Mouse (Mus musculus) midbrain, postnatal 0 days (tissue): Measurements from ENCODE around the gene Catip. TPM values are rescaled to one million over a fixed set of nuclear protein-coding genes. Genes with fewer than 3 reads are reported as not detected.
"Not testable (repeated sequence)": the region's sequence is repeated elsewhere in the genome, so short reads cannot be mapped to it uniquely, and the experiment has no call there.

ENCODE experiments used
- ATAC-seq: fragments of 200-750 bp; cut with Nextera tagmentation; 2 replicates; pipeline ENCODE4 v1.8.0; 2017; ENCODE audit warnings: moderate number of reproducible peaks, mild to moderate bottlenecking, moderate TSS enrichment, moderate library complexity; ENCODE audit not compliant: low FRiP score
- DNase-seq: peaks from one replicate; pipeline ENCODE4 v3.0.0-alpha.2; 2015; ENCODE audit warnings: low spot score
- H3K27ac ChIP-seq: fragments of 300-500 bp; sonication (generic); 2 replicates; pipeline ENCODE4 v1.5.1; 2014; ENCODE audit warnings: low read depth, mild to moderate bottlenecking, low read length, mixed read lengths
- H3K27me3 ChIP-seq: fragments of 300-500 bp; sonication (generic); 2 replicates; pipeline ENCODE4 v1.6.1; 2014; ENCODE audit warnings: low read length, control low read depth, mixed read lengths; ENCODE audit not compliant: insufficient read depth
- H3K36me3 ChIP-seq: fragments of 300-500 bp; sonication (generic); 2 replicates; pipeline ENCODE4 v1.6.1; 2014; ENCODE audit warnings: low read length, control low read depth, mixed read lengths; ENCODE audit not compliant: insufficient read depth
- H3K4me1 ChIP-seq: fragments of 300-500 bp; sonication (generic); 2 replicates; pipeline ENCODE4 v1.6.1; 2014; ENCODE audit warnings: mild to moderate bottlenecking, control low read depth, antibody characterized with exemption, low read length, mixed read lengths; ENCODE audit not compliant: insufficient read depth
- H3K4me2 ChIP-seq: fragments of 300-500 bp; sonication (generic); 2 replicates; pipeline ENCODE4 v1.6.1; 2014; ENCODE audit warnings: low read depth, mild to moderate bottlenecking, low read length, mixed read lengths; ENCODE audit not compliant: poor library complexity, severe bottlenecking
- H3K4me3 ChIP-seq: fragments of 300-500 bp; sonication (generic); 2 replicates; pipeline ENCODE4 v1.5.1; 2014; ENCODE audit warnings: low read depth, mild to moderate bottlenecking, low read length, moderate library complexity
- H3K9ac ChIP-seq: fragments of 300-500 bp; sonication (generic); replicated peaks from 2 replicates; pipeline ENCODE4 v1.6.1; 2014; ENCODE audit warnings: mild to moderate bottlenecking, low read length, moderate library complexity, mixed read lengths; ENCODE audit not compliant: poor library complexity, severe bottlenecking
- H3K9me3 ChIP-seq: fragments of 300-500 bp; sonication (generic); 2 replicates; pipeline ENCODE4 v1.6.1; 2016; ENCODE audit warnings: low read length, control low read depth
- CTCF ChIP-seq: IDR thresholded peaks from 2 replicates; pipeline ENCODE4 v1.5.1; 2016; ENCODE audit warnings: antibody characterized with exemption, mild to moderate bottlenecking
- WGBS: fragments of 180-500 bp; shearing (Covaris S2); extraction: QIAGEN DNeasy Blood & Tissue Kit; methylation state at CpG from one replicate; pipeline ENCODE4 v1.1.7; 2014; 5-methylcytosine and 5-hydroxymethylcytosine counted together
- polyA plus RNA-seq: library from polyadenylated mRNA; unstranded; fragments of >200 nt; fragmentation: Nextera tagmentation; extraction: Ambion mirVana; gene quantifications from 2 replicates; pipeline ENCODE4 v1.2.1, GENCODE M21; 2015
- total RNA-seq: library from RNA; depleted of rRNA; stranded (reverse); fragments of >200 nt; gene quantifications from 2 replicates; pipeline ENCODE4 v1.2.3, GENCODE M21; 2014; rRNA removed

Gene Catip
- total RNA-seq, result 2.7 and 4.0 TPM in 2 replicates
- polyA plus RNA-seq, result 1.6 and 2.4 TPM in 2 replicates

DNA sequence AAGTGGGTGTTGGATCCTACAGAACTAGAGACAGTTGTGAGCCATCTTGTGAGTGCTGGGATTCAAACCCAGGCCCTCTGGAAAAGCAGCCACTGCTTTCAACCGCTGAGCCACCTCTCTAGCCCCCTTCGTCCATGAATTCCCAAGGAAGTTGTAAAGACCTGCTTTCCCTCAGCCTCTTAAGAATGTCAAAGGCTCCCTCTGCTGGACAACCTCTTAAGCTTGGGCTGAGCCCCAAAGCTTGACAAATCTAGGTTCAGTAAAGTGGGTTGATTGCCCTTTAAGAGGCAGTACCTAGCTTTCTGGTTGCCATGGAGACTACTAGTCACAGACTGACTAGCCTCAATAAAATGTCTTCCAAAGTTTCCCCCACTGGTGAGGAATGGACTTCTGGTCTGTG lies at the start of gene Catip:
Gene Catip (plus strand): TSS at position 297 of the 400 bp plus-strand sequence.
- H3K4me2 ChIP-seq, result no peak within 1 kb of the TSS
- no peaks in the 10 kb centered on the region for H3K36me3 ChIP-seq
- H3K9ac ChIP-seq, result no peak within 1 kb of the TSS
- peak; percentile 85 for ATAC-seq
- peak; percentile 94 for DNase-seq
- H3K4me3 ChIP-seq, result no peak within 1 kb of the TSS
- H3K27ac ChIP-seq, result no peak within 1 kb of the TSS
- TF ChIP-seq CTCF, result peak; percentile 90
- no peaks in the 10 kb centered on the region for H3K9me3 ChIP-seq
- H3K27me3 ChIP-seq, result no peaks in the 10 kb centered on the region; the same call in 1 of the 2 replicates
- WGBS, result 3% methylated on average over 2 of the region's 2 CpGs
- H3K4me1 ChIP-seq, result no peaks in the 10 kb centered on the region

DNA sequence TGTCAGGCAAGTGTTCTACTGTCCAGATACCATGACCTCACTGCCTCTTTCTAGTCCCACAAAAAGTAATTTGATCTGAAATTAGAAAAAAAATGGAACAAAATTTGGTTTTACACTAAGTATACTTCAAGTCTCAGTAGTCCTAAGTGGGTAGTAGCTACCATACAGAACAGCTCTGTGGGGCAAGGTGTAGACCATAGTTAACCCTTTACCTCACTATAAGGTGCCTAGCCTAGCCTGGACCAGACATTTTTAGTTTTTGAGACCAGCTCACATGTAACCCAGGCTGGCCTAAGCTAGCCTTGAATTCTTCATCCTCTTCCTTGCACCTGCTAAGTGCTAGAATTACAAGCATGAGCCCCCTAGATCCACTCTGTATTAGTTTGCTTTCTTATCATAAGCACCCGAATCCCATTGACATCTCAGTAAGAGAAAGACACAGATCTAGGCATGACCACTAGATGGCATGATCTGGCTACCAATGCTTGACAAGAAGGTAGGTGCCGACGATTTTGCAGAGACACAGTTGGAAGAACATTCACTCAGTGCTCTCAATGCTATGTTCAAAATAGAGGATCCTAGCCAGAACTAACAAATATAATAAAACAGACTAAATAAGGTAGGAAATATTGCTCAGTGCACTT lies 48.7 kb upstream of the Catip start:
- no peak overlapping the region for H3K27ac ChIP-seq
- DNase-seq (peak; percentile 93), ATAC-seq (peak; percentile 34; the same call in 1 of the 2 replicates)
- H3K4me1 ChIP-seq, result no peaks in the 10 kb centered on the region
- no peaks in the 10 kb centered on the region for H3K27me3 ChIP-seq
- H3K36me3 ChIP-seq, result no peaks in the 10 kb centered on the region
- no peak overlapping the region for H3K4me2 ChIP-seq
- peak; percentile 96 for TF ChIP-seq CTCF
- H3K9me3 ChIP-seq, result no peaks in the 10 kb centered on the region
- no peak overlapping the region for H3K4me3 ChIP-seq
- 3% methylated on average over 3 of the region's 3 CpGs for WGBS
- H3K9ac ChIP-seq, result no peak overlapping the region

DNA sequence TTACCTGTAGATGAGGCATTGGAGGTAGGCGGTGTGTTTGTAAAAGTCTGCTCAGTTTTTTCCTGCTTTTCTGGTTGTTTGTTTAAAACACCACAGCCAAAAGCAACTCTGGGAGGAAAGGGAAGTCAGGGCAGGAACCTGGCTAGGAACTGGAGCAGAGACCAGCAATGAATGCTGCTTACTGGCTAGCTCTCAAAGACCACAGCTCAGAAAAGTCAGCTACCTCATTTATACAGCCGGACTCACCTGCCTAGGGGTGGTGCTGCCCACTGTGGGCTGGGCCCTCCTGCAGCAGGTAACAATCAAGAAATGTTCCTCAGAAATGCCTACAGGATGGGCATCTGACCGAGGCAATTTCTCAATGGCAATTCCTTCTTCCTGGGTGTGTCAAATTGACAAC lies 47.1 kb upstream of the Catip start:
- no peak overlapping the region for H3K27ac ChIP-seq
- no peak overlapping the region for H3K4me2 ChIP-seq
- 80% methylated on average over 3 of the region's 3 CpGs for WGBS
- H3K9ac ChIP-seq, result no peak overlapping the region
- H3K9me3 ChIP-seq, result no peaks in the 10 kb centered on the region
- no peaks in the 10 kb centered on the region for H3K27me3 ChIP-seq
- H3K4me3 ChIP-seq, result no peak overlapping the region
- H3K4me1 ChIP-seq, result no peaks in the 10 kb centered on the region
- H3K36me3 ChIP-seq, result no peaks in the 10 kb centered on the region
- DNase-seq (no peak), ATAC-seq (no peak)
- TF ChIP-seq CTCF, result no peak

DNA sequence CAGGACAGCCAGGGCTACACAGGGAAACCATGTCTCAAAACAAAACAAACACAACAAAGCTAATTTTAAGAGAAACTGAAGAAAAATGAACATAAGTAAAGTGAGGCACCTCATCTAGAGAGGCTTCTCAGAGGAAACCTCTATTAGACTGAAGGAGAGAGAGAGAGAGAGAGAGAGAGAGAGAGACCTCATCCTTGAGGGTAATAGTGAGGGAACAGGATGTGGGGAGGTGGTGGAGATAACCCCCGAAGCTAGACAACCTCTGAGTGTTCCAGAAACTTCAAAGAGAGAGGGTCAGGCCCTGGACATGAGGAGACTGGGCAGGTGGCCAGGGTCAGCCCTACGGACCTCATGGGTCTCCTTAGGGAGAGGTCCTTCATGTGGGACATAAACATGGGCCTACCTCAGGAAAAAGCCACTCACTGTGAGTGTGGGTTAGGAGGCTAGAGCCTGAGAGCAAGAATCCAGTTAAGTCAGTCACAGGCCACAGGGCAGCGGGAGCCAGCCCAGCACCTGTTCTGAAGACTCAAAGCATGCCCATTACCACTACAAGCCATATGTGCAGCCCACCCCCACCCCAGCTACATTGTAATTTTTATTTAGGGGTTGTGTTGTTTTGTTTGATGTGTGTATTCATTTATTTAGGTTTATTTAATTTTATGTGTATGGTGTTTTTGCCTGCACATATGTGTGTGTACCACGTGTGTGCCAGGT lies 45.6 kb upstream of the Catip start:
- Histone ChIP-seq H3K27me3 (no peaks in the 10 kb centered on the region), H3K9ac (no peak overlapping the region), H3K27ac (no peak overlapping the region), H3K4me2 (no peak overlapping the region), H3K4me1 (no peaks in the 10 kb centered on the region), H3K4me3 (no peak overlapping the region), H3K9me3 (no peaks in the 10 kb centered on the region), H3K36me3 (no peaks in the 10 kb centered on the region)
- no peak for DNase-seq
- no peak for ATAC-seq
- no peak for TF ChIP-seq CTCF
- WGBS, result 80% methylated on average over 4 of the region's 4 CpGs

DNA sequence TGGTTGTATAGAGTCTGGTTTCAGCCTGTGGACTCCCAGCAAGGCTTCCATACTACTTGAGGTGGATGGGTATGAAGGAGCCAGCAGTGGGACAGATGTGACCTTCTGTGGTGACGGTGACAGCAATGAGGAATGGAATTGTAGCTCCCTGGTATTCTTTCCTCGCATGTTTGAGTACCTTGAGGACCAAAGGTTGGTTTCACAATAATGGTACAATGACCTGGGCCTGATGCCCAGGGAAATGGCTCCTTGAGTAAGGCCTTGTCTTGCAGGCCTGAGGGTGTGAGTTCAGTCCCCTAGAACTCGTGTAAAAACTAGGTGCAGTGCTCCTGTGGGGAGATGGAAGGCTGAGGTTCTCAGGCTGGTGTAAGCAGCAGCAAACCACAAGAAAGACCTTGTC lies 43.2 kb upstream of the Catip start:
- no peak overlapping the region for H3K27ac ChIP-seq
- no peaks in the 10 kb centered on the region for H3K36me3 ChIP-seq
- H3K4me3 ChIP-seq, result no peak overlapping the region
- no peak overlapping the region for H3K9ac ChIP-seq
- DNase-seq (no peak), ATAC-seq (no peak)
- no peak for TF ChIP-seq CTCF
- H3K4me2 ChIP-seq, result no peak overlapping the region
- H3K4me1 ChIP-seq, result no peaks in the 10 kb centered on the region
- H3K9me3 ChIP-seq, result no peaks in the 10 kb centered on the region
- 95% methylated on average over 3 of the region's 3 CpGs for WGBS
- no peaks in the 10 kb centered on the region for H3K27me3 ChIP-seq

DNA sequence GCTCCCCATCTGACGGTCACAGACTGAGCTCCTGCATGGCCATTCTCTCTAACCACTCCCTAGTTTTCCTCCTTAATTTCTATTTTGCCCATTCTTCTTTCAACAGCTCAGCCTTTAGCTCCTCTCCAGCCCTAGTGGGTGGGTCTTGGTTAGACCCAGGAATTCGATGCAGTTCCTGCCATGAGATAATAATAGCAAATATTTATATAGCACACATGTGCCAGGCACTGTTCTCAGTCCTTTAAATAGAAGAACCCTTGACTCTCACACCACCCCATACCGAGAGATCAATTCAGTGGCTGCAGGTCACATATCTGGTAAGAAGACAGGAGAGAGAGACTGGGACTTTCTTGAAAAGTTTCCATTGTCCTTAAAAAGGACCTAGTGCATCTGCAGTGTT lies 40.5 kb upstream of the Catip start:
- 91% methylated on average over 3 of the region's 3 CpGs for WGBS
- Histone ChIP-seq H3K36me3 (no peaks in the 10 kb centered on the region), H3K27me3 (no peaks in the 10 kb centered on the region), H3K4me1 (no peaks in the 10 kb centered on the region), H3K4me2 (no peak overlapping the region), H3K27ac (no peak overlapping the region), H3K9me3 (no peaks in the 10 kb centered on the region), H3K9ac (no peak overlapping the region), H3K4me3 (no peak overlapping the region)
- no peak for TF ChIP-seq CTCF
- no peak for ATAC-seq
- no peak for DNase-seq

DNA sequence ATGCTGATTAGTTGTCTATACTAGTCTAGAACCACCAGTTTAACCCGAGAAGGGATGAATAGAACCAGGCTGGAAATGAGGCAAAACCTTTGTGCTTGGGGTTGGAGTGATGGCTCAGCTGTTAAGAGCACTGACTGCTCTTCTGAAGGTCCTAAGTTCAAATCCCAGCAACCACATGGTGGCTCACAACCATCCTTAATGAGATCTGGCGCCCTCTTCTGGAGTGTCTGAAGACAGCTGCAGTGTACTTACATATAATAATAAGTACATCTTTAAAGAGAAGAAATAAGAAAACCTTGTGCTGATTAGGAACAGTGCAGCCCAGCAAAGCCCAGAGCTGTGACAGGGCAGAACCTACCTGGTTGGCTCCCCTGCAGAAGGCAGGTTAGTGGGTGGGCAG lies 35.0 kb upstream of the Catip start:
- H3K9me3 ChIP-seq, H3K27me3 ChIP-seq, H3K36me3 ChIP-seq, DNase-seq, H3K27ac ChIP-seq, H3K4me3 ChIP-seq, H3K4me2 ChIP-seq, H3K4me1 ChIP-seq, H3K9ac ChIP-seq, ATAC-seq: not testable (repeated sequence)
- WGBS, result 61% methylated on average over 2 of the region's 2 CpGs
